In genomic region chr3:122293223-122293953, GRCm38 (mm10) we compare ENCODE assay signal across 8 mouse cellular contexts. TPM values are rescaled to one million over a fixed set of nuclear protein-coding genes. Genes with fewer than 3 reads are reported as not detected.
DNase-seq lines count a peak whose midpoint lies in the region; ATAC-seq and TF ChIP-seq lines count a peak whose summit lies in the region.

No protein-coding gene starts in this region.

- no peak for TF ChIP-seq CTCF in cortical plate, adult 2 months (IDR thresholded peaks at IDR 0.05; ENCODE audit: extremely low read depth, insufficient read depth, low read length)
- no peak for TF ChIP-seq CTCF in left cerebral cortex, adult 2 months (IDR thresholded peaks at IDR 0.05)

- intact Hi-C loops in gastrocnemius, postnatal 14 days (cut with DNase I; ENCODE audit: low total_unique reads) = no loop called here
- intact Hi-C loops in left cerebral cortex, adult 2 months (cut with DNase I) = loop anchor here (1.0 to 10.0 kb wide), 2 partner anchors 326 to 631 kb away; partner anchors contain the start of genes 1810037I17Rik and Fnbp1l

- H3K27ac ChIP-seq in ES-E14 (ENCODE audit: insufficient read depth, low read depth, low read length, poor library complexity, severe bottlenecking) = peak overlapping the region; percentile 57
- H3K27ac ChIP-seq in cortical plate, adult 2 months (ENCODE audit: insufficient read depth, low read length) = peak overlapping the region; percentile 99
- peak overlapping the region; percentile 99 for H3K27ac ChIP-seq in left cerebral cortex, adult 2 months

- peak overlapping the region; percentile 55 to 96 for H3K4me3 ChIP-seq in ES-E14 (ENCODE audit: insufficient read depth in 1 of 2, low read depth in 1 of 2, low read length in 2 of 2, poor library complexity in 1 of 2, severe bottlenecking in 1 of 2)
- peak overlapping the region; percentile 88 for H3K4me3 ChIP-seq in cortical plate, adult 2 months (ENCODE audit: insufficient read depth, low read length)
- peak overlapping the region; percentile 99 for H3K4me3 ChIP-seq in left cerebral cortex, adult 2 months

- in situ Hi-C loops in ES-E14 (cut with MboI; ENCODE audit: low sequenced_read_pairs in 2 of 2, unreplicated experiment in 2 of 2) = no loop called here

- no peaks in the 10 kb centered on the region for H3K36me3 ChIP-seq in ES-E14 (ENCODE audit: control insufficient read depth, insufficient read depth, low read length, poor library complexity, severe bottlenecking)

- peaks cover 8 to 14% of the 10 kb centered on the region in 2 experiments for H3K4me1 ChIP-seq in ES-E14 (ENCODE audit: control insufficient read depth in 2 of 2, insufficient read depth in 2 of 2, low read length in 2 of 2, poor library complexity in 1 of 2)
- peaks cover 2% of the 10 kb centered on the region; the same call in 1 of the 2 replicates for H3K4me1 ChIP-seq in cortical plate, adult 2 months (ENCODE audit: control insufficient read depth, insufficient read depth, low read length)

- no peak for TF ChIP-seq POLR2A in cortical plate, adult 2 months (IDR thresholded peaks at IDR 0.05; ENCODE audit: extremely low read depth, insufficient read depth, low read length)

- DNase-seq in layer of hippocampus, postnatal 25 days (ENCODE audit: extremely low spot score in 1 of 2, low spot score in 1 of 2) = peak; percentile 62 to 71
- DNase-seq in layer of hippocampus, adult 9-10 months (ENCODE audit: low spot score) = no peak
- DNase-seq in ES-E14 (ENCODE audit: low read depth, low spot score) = no peak
- peak; percentile 90 for DNase-seq in gastrocnemius, postnatal 14 days
- DNase-seq in left cerebral cortex, adult 2 months (ENCODE audit: extremely low spot score in 1 of 2, low spot score in 2 of 2) = peak in 1 of 2 experiments; percentile 70
- peak; percentile 90 for DNase-seq in yolk sac, embryonic 10.5 days (ENCODE audit: low spot score)

- no peaks in the 10 kb centered on the region for H3K9me3 ChIP-seq in ES-E14 (ENCODE audit: control insufficient read depth, insufficient read depth, low read depth, low read length)

- peak; percentile 29; the same call in 1 of the 2 replicates for ATAC-seq in megakaryocyte-erythroid progenitor cell, adult 5-6 weeks (replicated peaks; ENCODE audit: low FRiP score, low TSS enrichment, poor library complexity, severe bottlenecking)

- H3K9ac ChIP-seq in ES-E14 (ENCODE audit: insufficient read depth, low read depth, low read length, poor library complexity, severe bottlenecking) = peak overlapping the region; percentile 91

TF ChIP-seq in ES-E14, 5 proteins besides CTCF, POLR2A, EP300 and RAD21:
- TF ChIP-seq HCFC1 (IDR thresholded peaks at IDR 0.05; ENCODE audit: borderline replicate concordance, insufficient read depth, low read length) (0 out of 2 replicates have a peak, but pooled peaks have one; percentile 55), CHD2 (IDR thresholded peaks at IDR 0.05; ENCODE audit: low read depth, low read length) (no peak)

RNA-seq across cellular contexts. Expression of gene Bcar3, which starts 0.5 kb away (rescaled TPM):
- 1 to 10 TPM; 8.4 to 9.3 TPM for total RNA-seq in layer of hippocampus, postnatal 25 days (2021)
- 21.7 and 24.5 TPM in 2 replicates for total RNA-seq in ES-E14 (2012; rRNA removed)
- polyA plus RNA-seq in cortical plate, adult 2 months (2012; rRNA removed) = 15.8 and 17.0 TPM in 2 replicates
- total RNA-seq in gastrocnemius, postnatal 14 days (2021) = 1 to 10 TPM; 8.3 to 9.5 TPM
- 10 to 100 TPM; 14.7 to 15.4 TPM for total RNA-seq in left cerebral cortex, adult 2 months (2021)
- 0.84 TPM in 1 of 2 replicates, not detected in the other for total RNA-seq in megakaryocyte-erythroid progenitor cell, adult 5-6 weeks (2014; fragmentation: Nextera tagmentation)
- total RNA-seq in megakaryocyte-erythroid progenitor cell, adult 5-6 weeks (2017) = not detected in 2 replicates

RNA-seq across cellular contexts. Expression of gene Dnttip2, which starts 19.2 kb away (rescaled TPM):
- 10 to 100 TPM; 30.8 to 35.0 TPM for total RNA-seq in layer of hippocampus, postnatal 25 days (2021)
- total RNA-seq in ES-E14 (2012; rRNA removed) = 75.0 and 97.6 TPM in 2 replicates
- polyA plus RNA-seq in cortical plate, adult 2 months (2012; rRNA removed) = 17.0 and 17.6 TPM in 2 replicates
- total RNA-seq in gastrocnemius, postnatal 14 days (2021) = 10 to 100 TPM; 18.4 to 19.7 TPM
- total RNA-seq in left cerebral cortex, adult 2 months (2021) = 10 to 100 TPM; 29.5 to 33.4 TPM
- 87.8 and 97.9 TPM in 2 replicates for total RNA-seq in megakaryocyte-erythroid progenitor cell, adult 5-6 weeks (2014; fragmentation: Nextera tagmentation)
- total RNA-seq in megakaryocyte-erythroid progenitor cell, adult 5-6 weeks (2017) = 179 and 194 TPM in 2 replicates

RNA-seq across cellular contexts. Expression of gene Gclm, which starts 48.0 kb away (rescaled TPM):
- 10 to 100 TPM; 65.5 to 95.4 TPM for total RNA-seq in layer of hippocampus, postnatal 25 days (2021)
- 44.9 and 62.8 TPM in 2 replicates for total RNA-seq in ES-E14 (2012; rRNA removed)
- 46.6 and 49.5 TPM in 2 replicates for polyA plus RNA-seq in cortical plate, adult 2 months (2012; rRNA removed)
- total RNA-seq in gastrocnemius, postnatal 14 days (2021) = 10 to 100 TPM; 22.7 to 28.7 TPM
- 10 to 100 TPM; 60.5 to 67.3 TPM for total RNA-seq in left cerebral cortex, adult 2 months (2021)
- 293 and 359 TPM in 2 replicates for total RNA-seq in megakaryocyte-erythroid progenitor cell, adult 5-6 weeks (2014; fragmentation: Nextera tagmentation)
- total RNA-seq in megakaryocyte-erythroid progenitor cell, adult 5-6 weeks (2017) = 158 and 161 TPM in 2 replicates

Comparison
In these comparisons a context has a peak if more than half of its experiments do, and no peak if none do; other contexts are left out.
1. DNase-seq: peak in layer of hippocampus, postnatal 25 days (2 of 2), gastrocnemius, postnatal 14 days (single experiment) and yolk sac, embryonic 10.5 days (single experiment); none in layer of hippocampus, adult 9-10 months (single experiment) and ES-E14 (single experiment).
2. RNA of gene Bcar3, which starts 0.5 kb away (total RNA-seq): 21.7 to 24.5 TPM in ES-E14, 14.7 to 15.4 TPM in left cerebral cortex, adult 2 months, 8.3 to 9.5 TPM in gastrocnemius, postnatal 14 days and 8.4 to 9.3 TPM in layer of hippocampus, postnatal 25 days; 0.84 TPM in megakaryocyte-erythroid progenitor cell, adult 5-6 weeks; every median in the first group is over 4 times any median in the second.
3. Peak in every context shown above with its lines, with median percentiles within 50 percentile points of each other: H3K27ac ChIP-seq and H3K4me3 ChIP-seq.